Mouse (Mus musculus): ENCODE data around the gene Il31. TPM values are rescaled to one million over a fixed set of nuclear protein-coding genes. Genes with fewer than 3 reads are reported as not detected.

The Il31 gene
- not detected in 2 replicates for polyA plus RNA-seq (2012; rRNA removed)

DNA sequence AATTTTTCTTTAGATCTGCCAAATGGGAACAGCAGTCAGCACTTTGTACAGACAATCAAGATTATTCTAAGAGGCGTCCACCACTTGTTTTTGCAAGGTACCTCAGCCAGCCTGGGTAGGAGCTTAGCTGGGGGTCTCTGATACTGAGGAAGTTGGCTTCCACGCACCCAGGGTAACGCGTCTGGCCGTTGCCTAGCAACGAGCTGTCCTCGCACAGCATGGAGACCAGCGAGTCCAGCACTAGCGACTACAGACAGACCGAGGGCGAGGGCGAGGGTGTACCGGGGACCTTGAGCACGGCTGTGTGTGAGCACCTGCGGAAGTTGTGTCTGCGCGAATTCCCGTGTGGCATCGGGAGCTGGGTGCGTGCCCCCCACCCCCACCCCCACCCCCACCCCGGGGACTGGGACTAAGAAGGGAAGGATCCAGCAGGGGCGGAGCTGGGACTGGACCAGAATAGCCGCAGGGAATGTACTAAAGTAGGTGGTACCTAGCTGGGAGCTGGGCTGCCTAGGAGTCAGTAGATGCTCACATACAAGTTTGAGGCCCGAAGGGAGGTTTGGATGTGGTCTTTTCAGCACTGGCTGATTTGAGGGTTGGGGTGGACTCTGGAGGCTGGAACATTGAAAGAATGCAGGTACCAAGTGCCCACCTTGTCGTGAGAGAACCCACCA lies at the start of gene Il31, which contains the start of gene Lrrc43:
Il31 (minus strand) TSS at position 378 of the 674 bp plus-strand sequence.
Lrrc43 (plus strand) TSS at position 194 of the 674 bp plus-strand sequence.

DNA sequence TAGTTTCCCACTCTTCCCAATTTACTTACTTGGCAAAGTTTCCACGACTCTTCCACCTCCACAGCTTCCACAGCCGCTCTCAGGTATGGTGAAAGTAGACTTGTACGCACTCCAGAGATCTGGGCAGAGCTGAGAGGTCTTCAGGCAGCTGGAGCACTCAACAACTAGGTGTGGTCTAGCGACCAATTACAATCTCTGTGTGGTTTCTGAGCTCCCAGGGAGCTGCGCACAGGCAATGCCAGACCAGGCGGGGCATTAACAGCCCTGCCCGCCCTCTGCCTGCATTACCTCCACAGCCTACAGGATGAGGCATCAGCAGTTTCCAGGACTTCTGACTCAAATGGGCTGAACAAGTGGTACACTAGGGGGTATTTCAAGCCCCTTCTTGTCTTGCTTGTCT lies 36.0 kb upstream of the Il31 start, which contains the start of gene Gm49027:
Gm49027 (minus strand) TSS at position 208 of the 400 bp plus-strand sequence.

DNA sequence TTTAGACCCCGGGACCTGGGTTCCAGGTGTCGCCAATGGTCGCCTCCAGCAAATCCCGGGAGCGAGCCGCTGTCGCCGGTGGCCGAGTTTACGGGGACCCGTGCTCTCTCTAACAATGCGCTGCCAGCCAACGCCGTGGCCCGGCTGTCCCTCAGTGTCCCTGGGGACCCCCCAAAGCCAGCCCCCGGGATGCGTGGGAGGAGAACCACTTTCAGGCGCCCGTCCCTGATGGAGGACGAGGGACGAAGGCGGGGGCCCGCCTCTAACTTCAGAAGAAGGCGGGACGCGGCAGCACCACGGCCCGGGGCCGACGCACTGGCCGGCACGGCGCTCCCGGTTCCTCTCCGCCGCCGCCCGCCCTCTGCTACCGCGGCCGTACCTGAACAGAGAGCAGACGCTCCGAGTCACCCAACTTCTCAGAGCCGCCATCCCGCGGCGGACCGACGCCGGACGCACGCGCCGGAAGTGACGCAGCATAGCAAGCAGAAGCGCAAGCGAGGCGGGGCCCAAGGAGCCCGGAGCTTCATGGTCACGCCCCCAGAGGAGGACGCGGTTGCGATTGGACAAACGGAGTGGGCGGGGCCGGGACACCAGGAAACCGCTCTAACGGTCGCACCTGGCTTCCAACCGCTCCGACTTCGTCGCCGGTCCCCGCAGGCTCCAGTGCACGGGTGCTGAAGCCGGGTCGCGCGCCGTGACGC lies 34.6 kb upstream of the Il31 start, which contains the start of gene Diablo:
Diablo (minus strand) TSS at position 485 of the 701 bp plus-strand sequence.

DNA sequence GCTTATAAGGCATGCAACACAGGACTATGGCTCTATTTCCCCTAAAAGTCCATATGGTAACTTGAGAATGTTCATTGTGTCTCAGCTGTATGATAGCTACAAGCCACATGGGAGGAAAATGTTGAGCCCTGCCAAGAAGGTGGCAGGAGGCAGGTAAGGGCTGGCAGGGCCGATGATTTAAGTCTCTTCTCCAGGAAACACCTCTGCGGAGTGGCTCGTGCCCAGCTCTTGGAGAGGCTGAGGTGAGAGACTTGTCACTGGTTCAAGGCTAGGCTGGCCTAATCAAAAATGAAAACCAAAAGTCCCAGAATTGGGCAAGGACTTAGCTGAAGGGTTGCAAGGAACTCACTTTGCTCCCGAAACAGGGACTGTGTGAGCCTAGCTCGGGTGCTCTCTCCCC lies 20.9 kb upstream of the Il31 start, which contains the start of gene B3gnt4:
B3gnt4 (plus strand) TSS at position 301 of the 400 bp plus-strand sequence.

Other genes starting within 250 kb of the Il31 start
- gene Wdr66, start 237.4 kb downstream of the Il31 start, polyA plus RNA-seq (2012; rRNA removed) = 0.09 and 0.10 TPM in 2 replicates
- 1.9 and 2.6 TPM in 2 replicates for gene Bcl7a, start 145.7 kb downstream of the Il31 start, polyA plus RNA-seq (2012; rRNA removed)
- 16.9 and 17.8 TPM in 2 replicates for gene Mlxip, start 94.7 kb downstream of the Il31 start, polyA plus RNA-seq (2012; rRNA removed)
- not detected in 2 replicates for gene Lrrc43, start 184 bp downstream of the Il31 start, polyA plus RNA-seq (2012; rRNA removed)
- gene B3gnt4, start 21.0 kb upstream of the Il31 start, polyA plus RNA-seq (2012; rRNA removed) = 0.09 TPM in 1 of 2 replicates, not detected in the other
- 27.7 and 28.2 TPM in 2 replicates for gene Diablo, start 34.7 kb upstream of the Il31 start, polyA plus RNA-seq (2012; rRNA removed)
- gene Gm49027, start 36.0 kb upstream of the Il31 start, polyA plus RNA-seq (2012; rRNA removed) = 4.1 and 6.3 TPM in 2 replicates
- 3.4 and 3.6 TPM in 2 replicates for gene Vps33a, start 83.5 kb upstream of the Il31 start, polyA plus RNA-seq (2012; rRNA removed)
- 11.1 and 20.2 TPM in 2 replicates for gene Clip1, start 195.1 kb upstream of the Il31 start, polyA plus RNA-seq (2012; rRNA removed)
- 9.4 and 9.7 TPM in 2 replicates for gene Zcchc8, start 231.6 kb upstream of the Il31 start, polyA plus RNA-seq (2012; rRNA removed)

All from stomach, adult 2 months (tissue).